Mouse (Mus musculus) common myeloid progenitor, adult 5-6 weeks (primary cell): ENCODE measurements around the gene Cyth4. TPM values are rescaled to one million over a fixed set of nuclear protein-coding genes. Genes with fewer than 3 reads are reported as not detected.

ENCODE experiments used
- ATAC-seq: replicated peaks from 2 replicates; pipeline ENCODE4 v1.8.0; 2016; ENCODE audit warnings: low read depth, mild to moderate bottlenecking, moderate TSS enrichment, inconsistent platforms; ENCODE audit not compliant: poor library complexity, severe bottlenecking
- total RNA-seq: library from RNA; stranded (forward); fragments of 200-1000, 187-1606 nt; gene quantifications from 2 replicates; pipeline ENCODE4 v1.2.3, GENCODE M21; 2017

The Cyth4 gene
- total RNA-seq, 1 experiment from 2014 or later, result 36.3 TPM

DNA sequence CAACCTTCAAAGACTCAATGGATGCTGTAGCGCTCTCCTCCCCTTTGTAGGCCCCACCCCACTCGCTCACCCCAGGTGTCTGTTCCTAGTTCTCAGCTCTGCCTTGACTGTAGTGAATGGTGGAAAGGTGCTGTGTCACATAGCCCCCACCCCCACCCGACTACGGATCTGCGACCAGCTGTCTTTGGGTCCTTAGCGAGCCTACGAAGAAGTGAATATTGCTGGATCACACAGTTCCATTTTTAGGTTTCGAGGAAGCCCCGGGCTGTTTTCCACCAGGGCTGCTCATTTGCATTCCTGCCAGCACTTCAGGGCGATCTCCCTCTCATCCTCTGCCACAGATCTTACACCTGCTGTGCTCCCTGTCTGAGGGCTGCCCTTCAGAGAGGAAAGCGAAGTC lies 13.5 kb upstream of the Cyth4 start:
- no peak for ATAC-seq

DNA sequence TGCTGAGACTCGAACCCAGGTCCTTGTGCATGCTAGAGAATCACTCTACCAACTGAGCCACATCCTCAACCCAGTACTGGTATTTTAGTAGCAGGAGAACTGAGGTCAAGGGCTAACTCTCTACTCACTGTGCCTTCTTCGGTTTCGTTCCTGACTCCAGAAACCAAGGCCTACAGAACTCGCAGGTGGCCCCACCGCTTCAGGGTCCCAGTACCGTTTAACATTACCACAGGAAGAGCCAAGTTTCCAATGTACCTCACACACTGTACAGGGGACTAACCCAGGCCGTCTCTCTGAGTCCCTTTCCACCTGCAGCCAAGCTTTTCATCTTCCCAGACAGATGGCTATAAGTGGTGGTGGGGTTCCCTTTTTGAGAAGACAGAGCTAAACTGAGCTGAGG lies 11.4 kb upstream of the Cyth4 start:
- ATAC-seq, result no peak

DNA sequence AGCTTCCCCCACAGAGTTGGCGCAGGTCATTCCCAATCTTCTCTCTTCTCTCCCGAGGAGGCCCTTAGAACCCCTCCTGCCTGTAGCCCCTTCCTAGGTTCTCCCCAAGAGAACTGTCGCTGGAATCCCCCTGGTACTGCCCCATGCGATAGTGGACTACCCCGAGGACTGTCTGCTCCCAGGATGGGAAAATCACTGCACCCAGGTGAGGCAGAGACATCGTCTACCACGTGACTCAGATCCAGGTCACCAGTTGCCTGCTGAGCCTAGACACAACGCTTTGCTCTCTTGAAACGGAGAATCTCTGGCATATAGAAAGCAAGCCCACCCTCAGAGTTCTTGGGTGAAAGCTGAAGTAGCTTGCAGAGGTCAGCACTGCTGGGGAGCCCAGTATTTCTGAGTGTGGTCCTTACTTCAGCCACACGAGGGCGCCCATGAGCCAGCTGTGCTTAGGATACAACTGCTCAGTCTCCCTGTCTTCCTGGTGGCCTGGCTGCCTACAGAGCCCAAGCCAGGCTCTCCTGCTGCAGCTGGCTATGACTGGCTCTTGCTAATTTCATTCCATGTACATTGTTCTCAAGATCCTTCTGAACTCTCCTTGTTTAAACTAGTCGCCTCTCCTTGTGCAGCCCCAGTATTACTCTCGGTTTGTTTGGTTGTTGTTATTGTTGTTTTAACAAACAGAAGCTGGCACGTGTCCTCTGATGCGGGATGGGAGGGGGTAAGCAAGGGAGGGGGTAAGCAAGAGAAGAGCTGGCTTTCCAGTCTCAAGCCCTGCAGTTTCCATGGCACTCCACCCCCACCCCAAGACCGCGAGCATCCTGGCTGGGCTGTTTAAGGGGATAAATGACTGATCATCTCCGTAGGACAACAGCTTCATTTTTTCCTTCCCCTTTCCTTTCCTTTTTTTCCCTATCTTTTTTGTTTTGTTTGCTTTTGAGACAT lies 9.5 kb upstream of the Cyth4 start:
- ATAC-seq, result peak; percentile 79

DNA sequence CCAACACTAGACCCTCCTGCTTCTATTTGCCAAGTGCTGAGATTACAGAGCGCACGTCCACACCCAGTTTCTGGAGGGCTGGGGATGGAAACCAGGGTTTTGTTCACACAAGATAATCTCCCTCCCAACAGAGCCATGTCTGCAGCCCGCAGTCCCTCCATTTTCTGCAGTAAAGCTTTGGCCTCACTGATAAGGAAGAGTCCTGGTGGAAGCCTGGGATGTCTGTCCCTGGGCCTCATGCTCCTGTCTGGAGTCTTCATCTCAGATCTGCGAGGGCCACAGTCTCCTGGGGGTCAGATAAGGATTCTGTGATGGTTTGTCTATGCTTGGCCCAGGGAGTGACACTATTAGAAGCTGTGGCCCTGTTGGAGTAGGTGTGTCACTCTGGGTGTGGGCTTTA lies 8.8 kb upstream of the Cyth4 start:
- ATAC-seq, result no peak

DNA sequence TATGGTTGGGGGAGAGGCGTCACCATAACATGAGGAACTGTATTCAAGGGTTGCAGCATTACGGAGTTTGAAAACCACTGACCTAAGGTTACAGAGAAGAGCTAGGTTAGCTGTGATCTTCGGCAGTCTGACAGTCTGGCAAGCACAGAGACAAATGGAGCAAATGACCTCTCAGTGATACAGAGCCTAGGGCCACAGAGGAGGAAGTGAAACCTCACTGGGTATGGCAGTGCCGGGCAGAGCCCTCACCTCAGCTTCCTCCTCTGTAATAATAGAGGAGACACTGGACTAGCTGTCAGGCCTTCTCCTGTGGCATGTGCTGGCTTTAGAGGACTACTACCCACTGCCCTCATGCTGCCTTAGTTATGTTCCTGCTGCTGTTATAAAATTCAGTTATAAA lies 7.9 kb upstream of the Cyth4 start:
- ATAC-seq, result peak; percentile 74

DNA sequence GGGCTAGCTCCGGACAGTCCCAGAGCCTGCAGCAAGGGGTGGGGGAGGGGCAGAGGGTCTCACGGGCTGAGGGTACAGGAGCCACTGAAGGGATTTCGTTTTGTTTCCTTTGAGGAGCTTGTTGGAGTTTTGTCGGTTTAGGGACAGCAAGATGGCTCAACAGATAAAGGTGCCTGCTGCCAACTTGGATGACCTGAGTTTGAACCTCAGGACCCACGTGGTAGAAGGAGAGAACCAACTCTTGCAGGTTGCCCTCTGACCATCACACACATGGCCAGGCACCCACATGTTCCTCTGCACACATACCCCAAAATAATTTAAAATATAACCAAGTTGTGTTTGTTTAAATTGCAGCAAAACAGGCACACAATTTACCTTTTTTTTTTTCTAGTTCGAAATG lies 6.9 kb upstream of the Cyth4 start:
- ATAC-seq, result no peak

DNA sequence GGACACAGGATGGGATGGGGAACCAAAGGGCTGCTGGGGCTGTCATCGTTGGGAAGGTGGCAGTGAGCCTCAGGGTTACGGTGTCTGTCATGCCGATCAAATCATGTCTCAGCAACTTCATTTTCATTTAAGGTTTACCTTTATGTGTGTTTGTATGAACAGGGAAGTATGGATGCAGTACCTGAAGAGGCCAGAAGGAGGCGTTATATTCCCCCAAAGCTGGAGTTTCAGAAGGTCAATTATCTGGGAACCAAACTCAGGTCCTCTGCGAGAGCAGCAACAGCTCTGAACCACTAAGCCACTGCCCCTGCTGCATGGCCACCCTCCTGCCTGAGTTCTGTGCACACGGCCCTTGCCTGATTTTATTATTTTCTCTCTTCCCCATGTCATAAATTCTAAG lies 6.1 kb upstream of the Cyth4 start:
- no peak for ATAC-seq

DNA sequence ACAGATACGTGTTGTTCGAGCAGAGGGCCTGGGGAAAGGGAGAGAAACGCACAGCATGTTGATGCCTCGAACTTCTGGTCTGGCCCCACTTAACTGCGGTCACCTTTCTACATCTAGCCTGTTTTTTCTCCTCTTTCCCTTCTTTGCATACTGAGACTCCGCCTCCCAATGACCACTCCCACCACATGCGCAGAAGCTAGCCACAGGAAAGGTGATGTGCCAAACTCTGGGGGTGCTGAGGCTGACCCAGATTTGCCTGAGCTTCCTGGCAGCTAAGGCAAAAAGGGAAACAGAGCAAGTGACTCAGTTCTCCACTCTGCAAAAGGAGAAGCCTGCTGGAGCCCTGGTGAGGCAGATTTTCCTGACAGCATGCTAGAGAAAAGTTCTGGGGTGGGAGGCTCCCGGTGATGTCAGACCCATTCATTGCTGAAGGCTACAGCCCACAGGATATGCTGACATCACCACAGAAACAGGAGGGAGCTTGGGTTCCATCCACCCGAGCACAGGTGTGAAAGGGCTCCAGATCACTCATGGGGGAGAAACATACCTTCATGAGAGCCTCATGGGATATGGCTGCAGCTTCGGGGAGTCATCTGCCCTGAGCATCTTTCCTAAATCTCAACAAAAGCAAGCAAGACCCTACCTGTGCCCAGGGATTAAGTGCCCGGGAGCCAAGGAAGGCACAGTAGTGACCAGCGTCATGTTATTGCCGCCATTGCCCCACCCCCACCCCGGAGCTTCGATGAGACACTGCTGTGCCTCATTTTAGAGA lies 5.0 kb upstream of the Cyth4 start:
- ATAC-seq, result peak; percentile 19

DNA sequence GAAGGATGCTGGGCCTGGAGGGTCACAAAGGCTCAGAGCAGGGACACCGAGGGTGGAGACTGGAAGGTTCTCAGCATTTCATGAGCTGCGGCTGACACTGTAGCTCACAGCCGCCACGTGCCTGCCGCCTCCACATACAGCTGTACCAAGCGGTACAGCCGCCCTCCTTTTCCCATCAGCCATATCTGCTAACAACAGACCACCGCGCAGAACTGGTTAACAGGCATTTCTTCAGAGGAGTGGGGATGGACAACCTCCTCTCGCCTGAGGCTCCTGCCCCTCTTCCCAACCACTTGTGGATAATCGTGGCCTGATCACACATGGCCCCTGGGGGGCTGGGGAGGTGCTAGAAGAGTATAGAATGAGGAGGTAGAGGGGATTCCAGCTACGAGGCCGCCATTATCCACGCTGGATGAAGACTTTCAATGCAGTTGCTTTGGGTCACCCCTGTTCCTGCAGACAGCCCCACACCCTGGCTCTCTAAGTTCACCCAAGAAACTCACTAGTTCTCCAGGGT lies 4.3 kb upstream of the Cyth4 start:
- ATAC-seq, result no peak

DNA sequence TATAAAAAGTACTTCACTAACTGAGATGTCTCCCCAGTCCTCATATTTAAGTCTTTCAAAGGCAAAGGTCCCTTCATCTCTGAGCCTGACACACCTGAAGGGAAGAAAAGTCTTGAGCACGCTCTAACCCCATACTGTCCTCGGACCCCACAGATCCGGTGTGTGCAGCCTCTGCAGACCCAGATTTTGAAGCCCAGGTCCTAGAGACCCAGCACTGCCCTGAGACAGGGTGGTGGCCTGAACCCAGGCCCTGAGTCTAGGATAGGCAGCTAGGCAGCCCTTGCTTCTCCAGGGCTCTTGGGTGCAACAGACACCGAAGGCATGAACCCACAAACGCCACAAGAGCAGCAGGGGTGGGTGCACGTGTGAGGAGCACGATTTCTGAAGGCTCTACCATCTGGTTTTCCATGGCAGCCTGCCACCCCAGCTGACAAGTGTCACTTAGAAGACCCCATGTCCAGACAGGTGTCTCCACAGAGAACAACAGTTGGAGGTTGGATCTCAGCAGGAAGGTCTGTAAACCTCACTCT lies 2.9 kb upstream of the Cyth4 start:
- ATAC-seq, result no peak

DNA sequence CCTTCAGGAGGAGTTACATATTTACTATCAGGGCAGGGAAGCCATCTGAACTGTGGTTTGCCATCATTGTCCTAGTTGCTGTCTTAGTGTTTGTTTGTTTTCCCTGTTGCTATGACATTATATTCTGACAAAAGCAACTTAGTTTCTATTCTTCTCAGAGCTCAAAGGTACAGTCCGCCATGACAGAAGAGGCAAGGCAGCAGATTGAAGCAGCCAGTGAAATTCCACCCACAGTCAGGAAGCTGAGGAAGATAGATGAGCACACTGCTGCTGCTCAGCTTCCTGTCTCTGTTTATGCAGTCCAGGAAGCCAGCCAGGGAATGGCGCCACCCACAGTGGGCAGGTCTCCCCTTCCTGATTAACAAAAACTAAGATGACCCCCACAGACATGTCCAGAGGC lies 2.0 kb upstream of the Cyth4 start:
- ATAC-seq, result no peak

DNA sequence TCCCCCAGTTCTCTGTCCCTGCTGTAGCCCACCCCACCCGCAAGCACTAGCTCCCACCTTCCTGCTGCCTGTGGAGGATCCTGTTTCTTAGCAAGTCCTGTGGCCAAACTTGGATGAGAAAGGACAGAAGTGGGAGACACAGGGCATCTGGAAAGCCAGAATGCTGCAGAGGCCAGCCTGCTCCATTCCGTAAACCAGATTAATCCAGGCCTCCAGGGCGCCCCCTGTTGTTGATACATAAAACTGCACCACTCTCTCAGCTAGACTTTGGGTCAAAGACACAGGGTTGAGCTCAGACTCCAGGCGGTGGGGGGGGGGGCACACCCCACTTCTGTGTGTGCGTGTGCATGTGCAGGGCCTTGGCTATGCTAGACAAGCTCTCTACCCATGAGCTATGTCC lies 1.4 kb upstream of the Cyth4 start:
- no peak for ATAC-seq

DNA sequence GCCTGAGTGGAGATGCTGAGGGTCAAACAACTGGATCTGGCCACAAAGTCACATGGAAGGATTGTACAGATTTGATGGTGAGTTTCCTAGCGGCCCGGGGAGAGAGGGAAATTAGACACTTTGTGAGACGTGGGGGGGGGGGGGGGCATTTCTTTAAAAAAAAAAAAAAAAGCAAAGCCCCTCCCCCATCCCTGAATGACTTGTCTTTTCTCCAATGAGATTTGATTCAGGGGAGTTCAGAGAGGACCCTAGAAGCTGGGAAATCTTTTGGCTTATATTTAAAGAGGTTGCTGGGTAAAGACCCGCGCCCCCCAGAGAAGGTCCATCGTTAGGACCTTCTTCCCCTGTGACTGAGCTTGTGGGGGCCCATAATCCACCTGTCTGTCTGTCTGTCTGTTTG lies 343 bp upstream of the Cyth4 start:
- ATAC-seq, result no peak

DNA sequence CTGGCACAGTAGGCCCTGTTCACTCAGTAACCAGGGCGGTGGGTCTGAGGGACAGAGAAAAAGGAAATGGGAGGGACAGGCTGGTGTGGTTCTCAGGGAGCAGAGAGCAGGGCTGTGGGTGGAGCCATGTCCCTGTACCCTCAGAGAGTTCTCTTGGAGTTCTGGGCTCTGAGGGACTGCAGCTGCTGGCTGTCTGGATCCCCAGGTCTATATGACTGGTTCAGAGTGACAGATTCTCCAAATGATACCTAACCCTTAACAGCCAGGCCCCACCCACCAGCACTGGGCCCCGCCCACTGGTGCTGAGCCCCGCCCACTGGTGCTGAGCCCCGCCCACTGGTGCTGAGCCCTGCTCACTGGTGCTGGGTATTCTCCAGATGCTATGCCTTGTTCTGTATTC lies 882 bp downstream of the Cyth4 start:
- peak; percentile 19 for ATAC-seq

DNA sequence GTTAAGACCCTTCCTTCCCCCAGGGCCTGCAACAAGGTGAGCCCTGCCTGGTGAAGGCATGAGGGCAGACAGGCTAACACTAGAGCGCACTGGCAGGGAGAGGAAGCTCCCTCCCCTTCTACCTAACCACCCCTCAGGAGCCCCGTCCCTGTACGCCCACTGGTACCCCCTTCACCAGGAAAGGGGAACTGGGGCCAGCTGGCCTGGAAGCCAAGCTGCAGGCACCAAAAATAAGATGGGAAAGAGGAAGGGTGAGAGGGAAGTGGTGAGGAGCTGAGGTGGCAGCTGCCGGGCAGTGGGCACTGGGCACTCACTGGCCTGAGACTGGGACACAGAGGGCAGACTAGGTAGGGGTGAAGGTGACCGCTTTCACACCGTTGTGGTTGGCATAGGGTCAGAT lies 2.3 kb downstream of the Cyth4 start:
- ATAC-seq, result peak; percentile 57

DNA sequence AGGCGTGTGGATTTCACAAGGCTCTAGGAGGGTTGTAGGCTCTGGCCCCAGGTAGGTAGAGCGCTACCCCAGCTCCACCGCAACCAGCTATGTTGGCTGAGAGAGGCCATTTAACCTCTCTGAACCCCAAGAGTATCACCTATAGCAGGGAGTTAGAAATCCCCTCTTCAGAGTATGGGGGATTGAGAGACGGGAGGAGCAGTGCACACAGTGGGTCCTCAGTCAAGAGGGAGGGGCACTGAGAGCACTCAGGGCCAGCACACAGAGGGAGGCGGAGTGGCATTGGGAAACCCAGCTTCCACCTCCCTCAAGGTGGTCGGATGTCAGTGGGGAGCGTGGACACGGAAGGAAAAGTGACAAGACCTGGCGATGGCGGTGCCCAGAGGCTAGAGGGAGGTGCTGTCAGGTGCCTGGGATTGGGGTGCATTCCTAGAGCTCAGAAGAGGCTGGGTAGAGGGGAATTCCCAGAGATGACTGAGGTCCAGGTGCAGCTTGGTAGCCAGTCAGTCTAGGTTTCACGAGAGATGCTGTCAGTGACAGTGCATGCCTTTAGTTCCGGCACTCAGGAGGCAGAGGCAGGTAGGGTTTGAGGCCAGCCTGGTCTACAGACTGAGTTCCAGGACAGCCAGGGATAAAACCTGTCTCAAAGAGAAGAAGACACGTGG lies 2.8 kb downstream of the Cyth4 start:
- ATAC-seq, result no peak

DNA sequence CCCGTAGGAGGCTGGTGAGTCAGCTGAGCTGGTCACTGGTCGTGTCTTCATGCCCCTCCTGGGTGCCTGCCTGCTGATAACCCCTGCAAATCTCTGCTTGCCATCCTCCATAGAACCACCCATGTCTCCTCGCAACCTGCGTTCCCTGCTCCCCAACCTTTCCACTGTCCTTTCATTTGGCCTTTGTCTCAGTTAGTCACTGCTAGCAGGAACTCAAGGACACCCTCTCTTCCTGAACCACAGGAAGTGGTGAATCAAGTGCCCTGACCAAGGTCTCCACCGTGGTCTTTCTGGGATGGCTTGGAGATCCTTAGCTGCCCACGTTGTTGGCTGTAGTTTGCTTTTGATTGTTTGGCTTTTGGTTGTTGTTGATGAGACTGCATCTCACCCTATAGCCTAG lies 4.3 kb downstream of the Cyth4 start:
- no peak for ATAC-seq

DNA sequence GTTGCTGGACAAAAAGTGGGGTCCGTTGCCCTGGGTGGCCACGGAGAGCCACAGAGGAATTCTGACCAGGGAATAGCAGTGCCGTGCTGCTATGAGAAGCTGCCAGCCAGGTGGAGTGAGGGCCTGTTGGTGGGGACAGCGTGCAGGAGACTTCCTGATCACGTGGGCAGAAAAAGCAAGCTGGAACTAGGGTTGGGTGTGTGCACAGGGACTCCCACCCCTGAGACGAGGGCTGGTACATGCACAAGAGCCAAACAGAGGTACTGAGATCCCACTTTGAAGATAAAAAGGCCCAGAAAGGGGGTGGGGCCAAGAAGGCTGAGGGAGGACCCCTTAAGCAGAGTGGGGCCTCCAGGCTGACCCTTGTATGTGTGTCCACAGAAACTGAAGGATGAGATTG lies 7.4 kb downstream of the Cyth4 start:
- ATAC-seq, result no peak

DNA sequence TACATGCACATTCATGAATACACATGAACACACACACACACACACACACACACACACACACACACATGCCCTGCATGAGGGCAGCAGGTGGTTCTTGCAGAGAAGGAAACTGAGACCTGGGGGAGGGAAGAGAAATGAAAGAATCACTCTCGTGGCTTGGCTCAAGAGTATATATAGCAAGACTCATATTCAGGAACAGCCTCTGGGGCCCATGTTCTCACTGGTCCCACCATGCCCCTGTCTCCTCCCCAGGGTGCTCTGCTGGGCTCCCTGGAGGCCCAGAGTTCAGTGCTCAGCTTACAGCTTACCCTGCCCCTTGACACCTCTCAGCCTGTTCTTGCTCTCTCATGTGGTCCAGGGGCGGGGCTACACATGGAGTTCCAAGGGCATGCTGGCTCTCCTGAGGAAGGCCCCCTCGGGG lies 8.5 kb downstream of the Cyth4 start:
- ATAC-seq, result no peak

DNA sequence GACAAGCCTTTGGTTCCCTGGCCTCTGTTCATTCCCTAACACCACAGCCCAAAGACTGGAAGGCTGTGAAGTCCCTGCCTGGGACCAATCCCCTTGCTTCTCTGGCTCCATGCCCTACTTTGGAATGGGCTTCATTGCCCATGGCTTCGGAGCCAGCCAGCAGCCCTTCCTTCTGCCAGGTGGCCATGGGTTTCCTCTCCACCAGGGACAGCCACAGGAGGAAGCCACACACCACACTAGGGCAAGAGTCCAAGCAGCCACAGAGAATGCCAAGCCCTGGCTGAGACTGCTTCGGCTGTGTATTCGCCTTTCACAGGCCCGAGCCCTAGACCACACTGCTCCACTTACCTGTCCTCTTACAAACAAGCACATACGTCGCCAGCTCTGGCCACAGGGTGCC lies 9.2 kb downstream of the Cyth4 start:
- peak; percentile 63 for ATAC-seq
